Mouse (Mus musculus): ENCODE measurements at regions not wholly inside any gene's neighbourhood (a gene's known extent, or its start where the extent isn't known, plus 50 kb on each side); places are given as distances from the start of the nearest gene placed in this dataset.

DNA sequence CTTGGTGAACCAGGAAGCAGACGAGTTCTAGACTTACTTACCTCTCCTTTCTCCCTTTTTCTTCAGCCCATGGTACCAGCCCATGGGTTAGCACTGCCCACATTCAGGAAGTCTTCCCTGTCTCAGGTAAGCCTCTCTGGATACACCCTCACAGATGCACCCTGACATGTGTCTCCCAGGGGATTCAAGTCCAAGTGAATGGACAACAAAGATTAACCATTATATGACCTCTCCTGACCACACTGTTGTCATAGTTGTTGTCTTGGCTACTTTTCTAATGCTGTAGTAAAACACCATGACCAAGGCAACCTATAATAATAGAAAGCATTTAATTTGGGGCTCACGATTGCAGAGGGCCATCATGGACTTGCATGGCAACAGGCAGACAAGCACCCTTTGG is 98.8 kb upstream of the Vash1 start:
- no peak for DNase-seq
- intact Hi-C loops (cut with DNase I): no loop called here

DNA sequence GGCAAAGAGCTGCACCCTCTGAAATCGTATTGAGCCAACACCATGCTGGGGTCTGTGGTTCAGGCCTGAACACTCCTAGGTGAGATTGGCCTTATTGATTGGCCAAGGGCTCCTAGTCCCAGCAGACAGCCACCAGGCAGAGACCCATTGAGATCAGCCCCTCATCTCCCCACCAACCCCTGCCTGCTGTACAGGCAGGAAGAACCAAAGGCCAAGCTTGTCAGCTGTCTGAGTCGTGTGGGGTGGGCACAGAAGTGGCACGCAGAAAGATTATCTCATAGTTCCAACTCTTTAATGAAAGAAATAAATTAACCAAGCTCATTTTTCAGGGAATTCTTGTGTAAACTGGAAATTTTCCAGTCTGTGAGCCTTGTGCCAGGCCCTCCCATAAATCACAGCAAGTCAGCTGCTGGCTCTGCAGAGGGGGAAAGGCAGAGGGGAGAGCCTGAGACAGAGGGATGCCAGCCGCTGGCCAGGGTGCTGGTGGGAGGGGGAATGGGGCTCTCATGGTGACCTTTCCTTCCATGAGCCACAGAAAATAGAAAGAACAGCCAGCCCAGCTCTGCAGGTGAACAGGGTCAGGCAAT is 98.3 kb upstream of the Vash1 start:
- intact Hi-C loops (cut with DNase I): no loop called here
- no peak for DNase-seq

DNA sequence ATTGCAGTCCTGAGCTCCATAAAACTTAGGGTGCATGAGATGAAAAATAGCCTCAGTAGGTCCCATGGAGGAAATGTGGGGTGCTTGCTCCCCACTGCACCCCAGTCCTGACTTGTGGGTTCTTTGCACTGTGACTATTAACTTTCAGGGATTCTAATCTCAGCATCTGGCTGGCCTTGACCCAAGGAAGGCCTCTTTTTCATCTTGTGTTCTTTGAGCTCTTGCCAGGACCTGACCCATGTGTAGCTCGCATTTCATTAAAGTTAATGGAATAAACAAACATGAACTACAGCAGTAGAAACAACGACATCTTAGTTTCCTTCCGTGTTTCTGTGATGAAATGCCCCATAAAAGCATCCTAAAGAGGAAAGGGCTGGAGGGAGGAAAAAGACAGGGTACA is 96.4 kb upstream of the Vash1 start:
- intact Hi-C loops (cut with DNase I): no loop called here
- DNase-seq: no peak

DNA sequence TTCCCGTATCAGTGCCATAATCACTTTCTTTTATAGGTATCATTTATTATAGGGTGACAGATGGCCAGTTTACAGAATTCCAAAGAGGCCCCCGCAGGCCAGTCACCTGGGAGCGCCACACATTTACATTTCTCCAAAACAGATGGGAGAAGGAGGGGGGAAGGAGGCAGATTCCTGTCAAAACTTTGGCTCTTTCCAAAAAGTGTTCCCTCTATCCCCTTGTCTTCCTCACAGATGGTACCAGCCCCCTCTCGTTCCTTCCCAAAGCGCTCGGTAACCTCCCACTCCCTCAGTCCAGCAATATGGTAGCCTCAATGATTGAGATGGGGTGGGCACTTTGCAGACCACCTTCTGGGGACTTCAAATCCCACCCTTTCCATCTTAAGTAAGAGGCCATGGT is 90.5 kb upstream of the Vash1 start:
- no peak for DNase-seq
- intact Hi-C loops (cut with DNase I): no loop called here

DNA sequence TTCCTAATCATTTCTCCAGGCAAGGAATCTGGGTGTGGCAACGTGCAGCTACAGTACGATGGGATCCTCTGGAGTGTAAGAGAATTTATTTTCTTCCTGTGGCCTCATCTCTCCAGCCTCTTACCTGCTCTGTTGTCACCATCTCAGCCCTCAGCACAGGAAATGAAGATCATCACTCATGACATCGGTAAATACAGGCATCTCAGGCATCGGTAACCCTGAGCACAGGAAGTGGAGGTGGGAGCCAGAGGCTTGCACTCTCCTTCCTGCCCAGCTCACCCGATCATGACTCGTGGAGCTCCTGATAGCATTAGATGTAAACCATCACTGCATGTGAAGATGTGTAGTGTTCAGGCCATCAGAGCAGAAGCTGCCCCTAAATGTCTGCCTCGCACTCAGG is 86.0 kb upstream of the Vash1 start:
- intact Hi-C loops (cut with DNase I): no loop called here
- DNase-seq: no peak

DNA sequence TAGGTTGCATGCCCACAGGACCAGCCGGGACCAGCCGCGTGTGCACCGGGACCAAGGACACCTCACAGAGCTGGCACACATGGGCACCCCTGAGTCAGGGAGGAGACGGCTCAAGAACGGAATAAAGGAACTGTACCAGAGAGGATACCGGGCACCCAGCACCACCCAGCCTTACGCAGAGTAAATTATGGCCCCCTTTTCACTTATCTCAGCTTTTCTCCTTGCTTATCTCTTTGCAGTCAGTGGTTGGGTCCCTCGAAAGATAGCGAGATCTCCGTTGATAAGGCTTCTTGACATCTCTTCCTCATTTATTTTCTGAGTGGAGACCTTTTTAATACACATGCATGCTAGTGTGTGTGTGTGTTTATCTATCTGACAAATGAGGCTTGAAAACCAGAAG is 83.9 kb upstream of the Vash1 start:
- DNase-seq: no peak
- intact Hi-C loops (cut with DNase I): no loop called here

DNA sequence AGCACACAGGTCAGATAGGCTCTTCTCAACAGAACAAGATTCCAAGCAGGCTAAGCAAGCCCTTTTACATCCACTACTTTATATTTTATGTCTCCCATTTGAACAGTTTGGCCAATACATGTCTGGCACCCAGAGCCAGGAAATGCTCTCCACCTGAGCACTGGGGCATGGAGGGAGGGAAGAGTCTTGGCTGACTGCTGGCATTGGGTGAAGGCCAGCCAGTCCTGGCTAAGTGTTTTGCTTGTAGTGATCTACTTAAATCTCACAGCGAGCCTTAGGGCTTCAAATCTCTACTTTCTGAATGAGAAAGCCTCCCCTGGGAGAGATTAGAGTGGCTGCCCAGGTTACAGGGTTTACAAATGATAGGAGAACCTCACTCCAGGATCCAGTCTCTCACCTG is 78.5 kb upstream of the Vash1 start:
- intact Hi-C loops (cut with DNase I): no loop called here
- DNase-seq: no peak

DNA sequence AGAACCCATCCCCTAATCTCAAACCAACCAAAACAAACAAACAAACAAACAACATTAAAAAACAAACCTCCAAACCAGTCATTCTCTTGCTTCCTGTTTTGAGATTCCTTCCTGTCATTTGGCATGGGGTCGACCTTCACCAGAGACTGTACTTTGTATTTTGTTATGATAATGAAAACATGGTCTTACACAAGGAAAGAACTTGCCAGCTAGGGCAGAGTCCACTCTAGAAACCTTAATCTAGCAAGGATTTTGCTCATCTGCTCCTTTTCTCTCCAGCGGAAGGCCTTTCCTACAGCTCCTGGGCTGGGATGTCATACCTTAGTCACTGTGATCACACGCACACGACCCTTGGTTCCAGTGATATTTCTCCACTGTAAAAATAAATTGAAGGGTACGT is 75.0 kb upstream of the Vash1 start:
- intact Hi-C loops (cut with DNase I): no loop called here

DNA sequence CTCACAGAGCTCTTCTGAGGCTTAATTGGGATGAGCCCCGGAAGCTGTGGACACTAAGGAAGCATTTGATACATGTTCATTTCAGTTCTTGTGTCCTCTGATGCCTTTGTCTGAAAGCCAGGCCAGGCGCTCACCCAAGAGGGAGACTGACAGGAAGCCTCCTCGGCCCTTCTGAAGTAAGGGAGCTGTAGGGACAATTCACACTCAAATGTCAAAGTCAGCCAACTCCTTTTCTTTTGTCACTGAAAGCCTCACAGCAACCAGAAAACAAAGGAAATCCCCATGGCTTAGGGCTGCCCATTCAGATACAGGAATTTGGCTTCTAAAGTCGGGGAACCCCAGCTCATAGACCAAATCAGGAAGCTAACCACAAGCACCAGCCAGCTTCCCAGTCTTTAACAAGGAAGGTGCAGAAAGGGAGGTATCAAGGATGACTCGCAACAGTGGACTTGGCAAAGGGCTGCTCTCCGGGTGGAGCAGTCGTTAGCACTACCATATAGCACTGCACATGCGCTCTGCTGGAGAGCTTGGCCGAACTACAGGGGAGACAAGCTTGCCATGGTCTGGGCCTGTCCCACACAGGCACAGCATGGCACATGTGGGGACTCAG is 66.0 kb upstream of the Vash1 start:
- DNase-seq: peak; percentile 48 to 71
- intact Hi-C loops (cut with DNase I): loop anchor here (5.0 to 10.0 kb wide), 3 partner anchors 115 to 308 kb away; no protein-coding TSS in a partner anchor

More for the DNA sequence above, 75.0 kb upstream of the Vash1 start:
- no peak for DNase-seq

DNA sequence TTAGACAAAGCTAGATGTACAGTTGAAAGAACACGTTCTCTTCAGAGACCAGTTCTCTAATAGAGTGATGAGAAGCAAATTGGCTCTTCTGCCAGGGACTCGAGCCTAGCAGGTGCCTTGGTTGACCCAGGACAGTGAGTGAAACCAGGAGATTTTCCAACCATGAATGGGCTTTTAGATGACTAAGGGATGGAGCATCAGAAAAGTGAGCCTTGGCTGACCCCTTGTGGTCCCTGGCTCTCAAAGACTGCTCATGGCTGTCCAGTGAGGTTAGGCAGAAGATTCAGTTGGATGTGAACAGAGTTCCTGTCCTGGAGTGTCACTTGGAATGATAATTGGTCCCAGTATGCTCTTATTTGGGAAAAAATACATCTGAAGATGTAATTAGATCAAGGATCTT is 64.3 kb upstream of the Vash1 start:
- DNase-seq: peak; percentile 75 to 82
- intact Hi-C loops (cut with DNase I): loop anchor here (1.0 to 10.0 kb wide), 6 partner anchors 117 to 482 kb away; no protein-coding TSS in a partner anchor

DNA sequence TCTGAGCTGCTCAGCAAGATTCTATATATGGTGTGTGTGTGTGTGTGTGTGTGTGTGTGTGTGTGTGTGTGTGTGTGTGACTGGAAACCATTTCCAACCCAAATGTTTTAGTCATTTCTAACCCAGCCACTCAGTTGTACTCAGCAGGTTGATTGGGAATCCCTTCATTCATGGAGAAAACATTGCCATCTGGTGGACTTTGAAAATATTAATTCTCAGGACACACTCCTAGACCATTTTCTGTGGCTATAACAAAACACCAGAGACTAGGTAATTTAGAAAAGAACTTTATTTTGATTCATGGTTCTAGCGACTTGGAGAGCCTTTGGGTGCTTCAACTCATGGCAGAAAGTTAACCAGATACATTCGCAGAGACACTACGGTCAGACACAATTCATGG is 62.2 kb upstream of the Vash1 start:
- intact Hi-C loops (cut with DNase I): loop anchor here (10.0 kb wide), 1 partner anchor 312 kb away; no protein-coding TSS in a partner anchor
- no peak for DNase-seq

DNA sequence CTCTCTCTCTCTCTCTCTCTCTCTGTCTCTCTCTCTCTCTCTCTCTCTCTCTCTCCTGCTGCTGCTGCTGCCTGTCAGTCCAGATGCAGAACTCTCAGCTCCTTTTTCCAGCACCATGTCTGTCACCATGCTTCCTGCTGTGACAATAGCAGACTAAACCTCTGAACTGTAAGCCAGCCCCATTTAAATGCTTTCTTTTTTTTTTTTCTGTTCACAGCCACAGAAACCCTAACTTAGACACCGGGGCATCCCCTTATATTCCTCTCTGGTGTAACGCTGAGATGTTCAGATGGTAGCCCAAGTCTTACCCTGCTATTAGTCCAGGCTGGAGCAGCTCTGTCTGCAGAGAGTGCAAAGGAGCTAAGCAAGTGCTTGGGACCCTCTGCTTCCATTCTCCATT is 54.3 kb upstream of the Vash1 start:
- DNase-seq: no peak
- intact Hi-C loops (cut with DNase I): no loop called here

DNA sequence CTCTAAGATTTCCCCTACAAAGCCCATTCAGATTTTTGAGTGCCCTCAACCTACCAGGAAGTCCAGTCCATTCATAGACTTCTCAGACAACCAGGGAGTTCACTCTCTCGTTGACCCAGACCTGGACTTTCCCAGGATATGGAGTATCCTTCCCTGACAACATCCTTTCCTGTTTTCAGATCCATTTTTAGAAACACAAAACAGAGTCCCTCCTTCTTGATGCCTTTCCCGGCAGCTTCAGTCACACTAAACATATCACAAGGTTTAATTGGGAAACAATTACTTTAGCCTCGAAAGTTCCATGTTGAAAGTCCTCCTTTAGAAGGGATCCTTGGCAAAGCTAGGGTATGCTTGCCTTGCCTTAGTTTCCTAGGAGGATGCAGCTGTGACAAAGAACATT is 51.8 kb upstream of the Vash1 start:
- intact Hi-C loops (cut with DNase I): no loop called here
- peak; percentile 19 to 28 for DNase-seq

DNA sequence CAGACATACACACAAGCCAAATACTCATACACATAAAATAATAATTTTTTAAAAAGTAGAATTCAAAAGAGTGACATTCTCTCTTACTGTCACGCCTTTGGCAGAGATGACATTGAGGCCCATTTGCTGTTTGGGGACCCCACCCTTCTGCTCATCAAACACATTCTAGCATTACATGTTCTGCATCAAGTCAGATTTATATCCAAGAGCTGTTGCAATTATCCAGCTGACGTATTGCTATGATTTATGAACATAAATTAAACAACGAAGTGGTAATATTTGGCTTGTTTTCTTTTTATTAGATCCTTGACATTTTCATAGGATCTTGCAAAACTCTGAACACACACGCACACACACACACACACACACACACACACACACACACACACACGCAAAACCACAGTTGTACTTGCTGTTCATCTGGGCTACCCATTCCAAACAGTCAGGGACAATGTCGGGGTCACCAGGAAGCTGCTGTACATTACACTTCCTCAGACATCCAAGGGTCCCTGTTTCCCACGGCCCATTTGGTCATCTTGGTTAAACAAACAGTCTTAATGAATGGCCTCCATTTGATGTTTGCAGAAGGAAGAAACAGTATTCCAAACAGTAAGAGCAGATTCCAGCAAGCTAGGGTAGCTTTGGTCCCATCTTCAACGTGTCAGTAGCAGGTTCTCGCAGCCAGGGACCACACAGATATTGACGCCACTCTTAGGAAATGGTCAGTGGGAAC is 50.3 kb upstream of the Vash1 start:
- no peak for DNase-seq
- intact Hi-C loops (cut with DNase I): no loop called here
